Mouse (Mus musculus): ENCODE results near the gene Rassf3.

The Rassf3 gene

GRCm38 (mm10) chr10:121428011-121428711 lies 48.0 kb downstream of the Rassf3 start:
- no peak for DNase-seq

- no peak for DNase-seq
Observed at GRCm38 (mm10) chr10:121427136-121427535, 49.0 kb downstream of the Rassf3 start.

GRCm38 (mm10) chr10:121426458-121427070 lies 49.6 kb downstream of the Rassf3 start:
- no peak for DNase-seq

GRCm38 (mm10) chr10:121425506-121426025 lies 50.6 kb downstream of the Rassf3 start:
- DNase-seq = no peak

GRCm38 (mm10) chr10:121425079-121425478 lies 51.1 kb downstream of the Rassf3 start:
- no peak for DNase-seq

GRCm38 (mm10) chr10:121424455-121424854 lies 51.7 kb downstream of the Rassf3 start:
- no peak for DNase-seq

- DNase-seq = no peak
Observed at GRCm38 (mm10) chr10:121423541-121424349, 52.4 kb downstream of the Rassf3 start.

GRCm38 (mm10) chr10:121422294-121422693 lies 53.9 kb downstream of the Rassf3 start:
- DNase-seq = no peak

GRCm38 (mm10) chr10:121421657-121422290 lies 54.4 kb downstream of the Rassf3 start:
- no peak for DNase-seq

GRCm38 (mm10) chr10:121421023-121421422 lies 55.1 kb downstream of the Rassf3 start:
- DNase-seq = no peak

- DNase-seq = no peak
Observed at GRCm38 (mm10) chr10:121419640-121420470, 56.3 kb downstream of the Rassf3 start.

- DNase-seq = no peak
Observed at GRCm38 (mm10) chr10:121418835-121419234, 57.3 kb downstream of the Rassf3 start.

- no peak for DNase-seq
Observed at GRCm38 (mm10) chr10:121414127-121414526, 62.0 kb downstream of the Rassf3 start.

GRCm38 (mm10) chr10:121412824-121413223 lies 63.3 kb downstream of the Rassf3 start:
- no peak for DNase-seq

- no peak for DNase-seq
Observed at GRCm38 (mm10) chr10:121411721-121412455, 64.3 kb downstream of the Rassf3 start.

GRCm38 (mm10) chr10:121409717-121410116 lies 66.4 kb downstream of the Rassf3 start:
- DNase-seq = no peak

- DNase-seq = no peak
Observed at GRCm38 (mm10) chr10:121403946-121404345, 72.2 kb downstream of the Rassf3 start.

- no peak for DNase-seq
Observed at GRCm38 (mm10) chr10:121403104-121403503, 73.0 kb downstream of the Rassf3 start.

GRCm38 (mm10) chr10:121401005-121401404 lies 75.1 kb downstream of the Rassf3 start:
- DNase-seq = no peak

GRCm38 (mm10) chr10:121398599-121398998 lies 77.5 kb downstream of the Rassf3 start:
- DNase-seq = no peak

GRCm38 (mm10) chr10:121395542-121396176 lies 80.5 kb downstream of the Rassf3 start:
- no peak for DNase-seq
